Mouse (Mus musculus) thymus, adult 2 months (tissue): Measurements from ENCODE around the gene Gm49384. TPM values are rescaled to one million over a fixed set of nuclear protein-coding genes. Genes with fewer than 3 reads are reported as not detected.
"Not testable (repeated sequence)": the region's sequence is repeated elsewhere in the genome, so short reads cannot be mapped to it uniquely, and the experiment has no call there.

Source experiments
- DNase-seq: peaks from one replicate; pipeline ENCODE4 v3.0.0; 2021
- H3K27ac ChIP-seq: fragments of 200-500 bp; 2 replicates; pipeline ENCODE4 v1.5.1; 2012; ENCODE audit warnings: low read length, control low read depth; ENCODE audit not compliant: control insufficient read depth, insufficient read depth
- H3K27me3 ChIP-seq: fragments of 200-500 bp; 2 replicates; pipeline ENCODE4 v1.6.1; 2012; ENCODE audit warnings: mild to moderate bottlenecking, low read length, moderate library complexity, mixed read lengths; ENCODE audit not compliant: control insufficient read depth, insufficient read depth
- H3K36me3 ChIP-seq: fragments of 200-500 bp; 2 replicates; pipeline ENCODE4 v1.6.1; 2012; ENCODE audit warnings: mild to moderate bottlenecking, low read length, moderate library complexity; ENCODE audit not compliant: control insufficient read depth, insufficient read depth
- H3K4me1 ChIP-seq: fragments of 200-500 bp; replicated peaks from 2 replicates; pipeline ENCODE4 v1.6.1; 2012; ENCODE audit warnings: low read length; ENCODE audit not compliant: control insufficient read depth, insufficient read depth
- H3K4me3 ChIP-seq: fragments of 200-500 bp; 2 replicates; pipeline ENCODE4 v1.5.1; 2012; ENCODE audit warnings: mild to moderate bottlenecking, low read length, control low read depth, moderate library complexity; ENCODE audit not compliant: control insufficient read depth, insufficient read depth
- CTCF ChIP-seq: fragments of 200-500 bp; IDR thresholded peaks from 2 replicates; pipeline ENCODE4 v1.5.1; 2012; ENCODE audit warnings: mild to moderate bottlenecking, control low read depth, low read length, moderate library complexity, borderline replicate concordance; ENCODE audit not compliant: control insufficient read depth, poor library complexity, insufficient read depth; ENCODE audit errors: extremely low read depth
- POLR2A ChIP-seq: fragments of 200-500 bp; IDR thresholded peaks from 2 replicates; pipeline ENCODE4 v1.6.1; 2012; ENCODE audit warnings: mild to moderate bottlenecking, low read length, control low read depth, moderate library complexity; ENCODE audit not compliant: control insufficient read depth, poor library complexity, insufficient read depth; ENCODE audit errors: extremely low read depth
- WGBS: fragments of 180-500 bp; shearing (Covaris S2); methylation state at CpG from one replicate; pipeline ENCODE4 v1.1.7; 2018; 5-methylcytosine and 5-hydroxymethylcytosine counted together
- polyA plus RNA-seq: library from polyadenylated mRNA; depleted of rRNA; stranded (reverse); fragments of >200 nt; gene quantifications from 2 replicates; pipeline ENCODE4 v1.2.3, GENCODE M21; 2012

The Gm49384 gene
- polyA plus RNA-seq, 1 experiment, result 0.36 TPM

- Histone ChIP-seq H3K27ac (no peak overlapping the region), H3K36me3 (0 out of 2 replicates have a peak, but pooled peaks cover 6% of the 10 kb centered on the region), H3K4me1 (no peaks in the 10 kb centered on the region), H3K27me3 (no peaks in the 10 kb centered on the region), H3K4me3 (no peak overlapping the region)
- DNase-seq, result no peak
- 98% methylated on average over 3 of the region's 3 CpGs for WGBS
- TF ChIP-seq POLR2A, result no peak
- no peak for TF ChIP-seq CTCF
Measured at GRCm38 (mm10) chr12:69175975-69176374, 28.1 kb downstream of the Gm49384 start.

DNA sequence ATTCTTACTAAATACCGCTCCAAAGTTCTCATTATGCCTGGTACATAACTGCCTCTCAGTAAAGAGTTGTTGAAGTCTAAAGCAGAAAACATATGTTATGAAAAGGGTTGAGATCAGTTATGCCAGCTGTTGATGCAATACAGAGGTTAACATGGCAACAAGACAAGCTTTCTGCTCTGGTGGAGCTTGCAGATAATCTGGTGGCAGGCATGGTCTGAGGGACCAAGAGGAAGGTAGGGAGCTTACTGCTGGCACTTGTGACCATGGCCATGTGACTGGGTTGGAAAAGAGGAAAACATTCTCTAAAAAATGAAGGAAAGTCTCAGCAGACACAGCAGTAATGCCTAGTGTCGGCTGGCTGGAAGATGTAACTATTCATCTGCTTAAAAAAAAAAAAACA, 32.8 kb downstream of the Gm49384 start:
- 99% methylated on average over 2 of the region's 2 CpGs for WGBS
- TF ChIP-seq CTCF (no peak), POLR2A (no peak)

DNA sequence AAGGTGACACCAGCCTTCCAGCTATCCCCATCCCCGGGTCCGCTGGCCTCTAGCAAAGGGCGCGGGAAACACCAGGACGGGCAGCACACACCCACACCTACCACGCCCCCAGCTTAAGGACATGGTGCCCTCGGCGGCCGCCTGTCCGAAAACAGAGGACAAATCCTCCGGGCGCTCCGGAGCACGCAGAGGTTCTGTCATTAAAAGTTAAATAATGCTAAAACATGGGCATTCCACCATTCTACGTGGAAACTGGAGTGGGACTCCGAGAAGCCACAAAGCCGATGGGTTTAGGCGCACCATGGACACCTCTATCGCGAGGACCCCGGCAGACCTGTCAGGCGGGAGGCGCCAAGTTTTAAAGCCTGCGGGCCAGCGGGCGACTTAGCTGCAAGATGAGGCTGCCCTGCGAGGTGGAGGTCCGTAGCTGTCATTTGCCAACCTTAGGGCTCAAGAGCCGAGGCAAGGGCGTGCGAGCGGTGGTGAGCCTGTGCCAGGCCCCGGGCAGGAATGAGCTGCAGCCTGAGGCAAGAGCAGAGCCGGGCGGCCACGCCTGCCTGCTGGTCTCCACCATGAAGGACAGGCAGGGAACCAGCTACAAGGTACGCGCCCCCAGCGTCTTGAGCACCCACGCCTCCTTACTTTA, 35.5 kb downstream of the Gm49384 start, which contains the start of gene Lrr1:
Gene Lrr1 (plus strand): TSS at position 354 of the 646 bp plus-strand sequence.
- H3K4me3 ChIP-seq, result peak within 1 kb of the TSS; percentile 56
- peaks cover 5% of the 10 kb centered on the region; the same call in 1 of the 2 replicates for H3K4me1 ChIP-seq
- under 1% methylated on average over 40 of the region's 40 CpGs for WGBS
- no peak; the same call in 1 of the 2 replicates for TF ChIP-seq POLR2A
- no peak for TF ChIP-seq CTCF
- no peak within 1 kb of the TSS for H3K27ac ChIP-seq
- DNase-seq, result peak; percentile 84
- H3K36me3 ChIP-seq, result no peaks in the 10 kb centered on the region
- no peaks in the 10 kb centered on the region for H3K27me3 ChIP-seq

More for the DNA sequence above, 32.8 kb downstream of the Gm49384 start:
- Histone ChIP-seq H3K4me1 (peaks cover 5% of the 10 kb centered on the region; the same call in 1 of the 2 replicates), H3K27me3 (no peaks in the 10 kb centered on the region), H3K27ac (no peak overlapping the region), H3K4me3 (no peak overlapping the region), H3K36me3 (0 out of 2 replicates have a peak, but pooled peaks cover 6% of the 10 kb centered on the region)
- no peak for DNase-seq

DNA sequence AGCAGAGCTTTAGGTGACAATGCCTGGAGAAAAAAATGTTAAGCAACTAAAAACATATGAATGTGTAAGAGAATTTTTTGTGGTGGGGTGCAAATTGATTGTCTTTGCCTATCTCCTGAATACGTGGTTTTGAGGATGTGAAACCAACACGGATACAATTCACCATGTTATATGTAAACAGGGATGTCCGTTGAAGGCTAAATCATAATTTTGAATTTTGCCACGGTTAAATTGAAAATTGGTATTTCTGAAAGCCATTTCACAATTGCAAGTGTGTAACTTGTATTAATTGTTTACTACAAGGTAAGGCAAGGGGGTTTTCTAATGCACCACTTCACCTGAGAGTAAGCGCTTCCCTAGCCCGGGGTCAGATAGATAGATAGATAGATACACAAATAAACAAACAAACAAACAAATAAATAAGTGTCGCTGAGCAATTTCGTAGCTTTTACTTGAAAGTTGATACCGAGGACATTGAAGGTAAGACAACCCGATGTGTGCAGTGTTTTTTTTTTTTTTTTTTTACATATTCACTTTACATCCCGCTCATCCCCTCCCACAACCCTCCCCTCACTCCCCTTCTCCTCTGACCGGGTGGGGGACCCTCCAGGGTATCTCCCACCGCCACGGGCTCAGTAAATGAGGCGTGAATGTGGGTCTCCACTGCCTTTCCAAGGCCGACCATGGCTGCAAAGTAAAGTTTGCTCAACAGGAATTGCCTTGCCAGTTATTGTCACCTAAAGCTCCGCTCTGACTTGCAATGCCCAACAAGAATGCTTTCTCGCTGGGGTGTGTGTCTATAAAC, 36.2 kb downstream of the Gm49384 start:
- Histone ChIP-seq H3K4me3 (peak overlapping the region; percentile 56), H3K27ac (no peak overlapping the region), H3K36me3 (no peaks in the 10 kb centered on the region), H3K4me1 (peaks cover 5% of the 10 kb centered on the region; the same call in 1 of the 2 replicates), H3K27me3 (no peaks in the 10 kb centered on the region)
- no peak for DNase-seq
- TF ChIP-seq POLR2A, result no peak
- no peak for TF ChIP-seq CTCF
- 12% methylated on average over 18 of the region's 18 CpGs for WGBS

DNA sequence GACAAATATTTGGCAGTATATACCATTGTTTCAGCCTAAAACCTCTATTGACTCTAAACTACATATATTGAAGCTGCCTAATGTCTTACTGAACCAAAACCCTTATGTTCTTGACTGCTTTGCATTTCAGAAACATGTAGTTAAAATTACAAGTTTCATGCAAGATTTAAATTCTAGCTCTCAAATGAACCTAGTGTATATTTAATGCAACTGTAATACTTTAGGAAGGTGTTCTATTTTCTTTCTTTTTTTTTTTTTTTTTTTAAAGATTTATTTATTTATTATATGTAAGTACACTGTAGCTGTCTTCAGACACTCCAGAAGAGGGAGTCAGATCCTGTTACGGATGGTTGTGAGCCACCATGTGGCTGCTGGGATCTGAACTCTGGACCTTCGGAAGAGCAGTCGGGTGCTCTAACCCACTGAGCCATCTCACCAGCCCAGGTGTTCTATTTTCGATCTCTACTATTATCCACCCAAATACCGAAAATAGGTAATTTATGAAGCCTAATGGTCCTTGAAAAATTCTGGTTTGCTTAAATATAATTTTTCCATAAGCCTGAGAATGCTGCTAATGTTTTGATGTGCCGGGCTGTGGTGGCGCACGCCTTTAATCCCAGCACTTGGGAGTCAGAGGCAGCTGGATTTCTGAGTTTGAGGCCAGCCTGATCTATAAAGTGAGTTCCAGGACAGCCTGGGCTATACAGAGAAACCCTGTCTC, 37.0 kb downstream of the Gm49384 start:
- not testable (repeated sequence) for H3K4me1 ChIP-seq, H3K36me3 ChIP-seq, H3K4me3 ChIP-seq, DNase-seq, H3K27me3 ChIP-seq, H3K27ac ChIP-seq
- 95% methylated on average over 8 of the region's 8 CpGs for WGBS

DNA sequence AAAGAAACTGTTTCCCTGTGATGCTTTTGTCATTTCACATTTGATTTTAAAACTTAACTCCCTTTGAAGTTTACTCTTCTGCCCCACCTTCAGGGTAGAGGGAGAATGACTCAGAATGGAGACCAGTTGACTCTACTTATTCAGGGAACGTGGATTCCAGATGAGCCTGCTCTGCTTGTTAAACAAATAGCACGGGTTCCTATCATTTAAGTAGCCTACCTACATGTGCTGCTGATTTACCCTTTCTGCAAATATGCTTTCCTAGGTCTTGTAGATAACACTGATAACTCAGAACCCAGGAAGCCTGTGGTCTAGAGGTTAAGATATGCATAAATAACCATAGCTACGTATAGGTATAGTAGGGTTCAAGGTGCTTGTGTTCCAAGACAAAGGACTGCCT, 39.2 kb downstream of the Gm49384 start:
- DNase-seq, result no peak
- no peaks in the 10 kb centered on the region for H3K27me3 ChIP-seq
- 33% methylated on average over 3 of the region's 3 CpGs for WGBS
- TF ChIP-seq CTCF (no peak), POLR2A (no peak)
- H3K4me3 ChIP-seq, result no peak overlapping the region
- H3K36me3 ChIP-seq, result no peaks in the 10 kb centered on the region
- peaks cover 5% of the 10 kb centered on the region; the same call in 1 of the 2 replicates for H3K4me1 ChIP-seq
- H3K27ac ChIP-seq, result no peak overlapping the region

GRCm38 (mm10) chr12:69163586-69163985, 40.5 kb downstream of the Gm49384 start:
- DNase-seq, H3K4me3 ChIP-seq, H3K27me3 ChIP-seq, H3K4me1 ChIP-seq, H3K36me3 ChIP-seq, H3K27ac ChIP-seq: not testable (repeated sequence)
- 63% methylated on average over 4 of the region's 4 CpGs for WGBS

DNA sequence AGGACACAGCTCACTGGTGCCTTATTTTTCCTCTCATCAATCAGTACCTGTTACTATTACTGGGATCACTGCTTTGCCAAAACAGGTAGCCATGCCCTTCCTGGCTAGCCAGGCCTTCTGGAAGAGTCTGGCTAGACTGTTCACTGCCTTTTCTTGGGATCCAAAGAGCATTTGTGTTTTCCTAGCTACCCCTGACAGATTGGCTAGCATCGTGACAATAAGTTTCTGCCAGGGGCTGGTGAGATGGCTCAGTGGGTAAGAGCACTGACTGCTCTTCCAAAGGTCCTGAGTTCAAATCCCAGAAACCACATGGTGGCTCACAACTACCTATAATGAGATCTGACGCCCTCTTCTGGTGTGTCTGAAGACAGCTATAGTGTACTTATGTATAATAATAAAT, 43.4 kb downstream of the Gm49384 start:
- not testable (repeated sequence) for H3K4me1 ChIP-seq, H3K27ac ChIP-seq, H3K4me3 ChIP-seq, DNase-seq, H3K27me3 ChIP-seq
- 98% methylated on average over 2 of the region's 2 CpGs for WGBS
- H3K36me3 ChIP-seq, result peaks cover 15% of the 10 kb centered on the region
